Mouse (Mus musculus): ENCODE data around the gene Nfkbil1. TPM values are rescaled to one million over a fixed set of nuclear protein-coding genes. Genes with fewer than 3 reads are reported as not detected.
"Not testable (repeated sequence)": the region's sequence is repeated elsewhere in the genome, so short reads cannot be mapped to it uniquely, and the experiment has no call there.

The Nfkbil1 gene
- polyA plus RNA-seq, 2 experiments from 2014 or later, result 2.0 to 2.2 TPM

GRCm38 (mm10) chr17:35234903-35235302 is 689 bp downstream of the Nfkbil1 start:
- no peak for ATAC-seq

DNA sequence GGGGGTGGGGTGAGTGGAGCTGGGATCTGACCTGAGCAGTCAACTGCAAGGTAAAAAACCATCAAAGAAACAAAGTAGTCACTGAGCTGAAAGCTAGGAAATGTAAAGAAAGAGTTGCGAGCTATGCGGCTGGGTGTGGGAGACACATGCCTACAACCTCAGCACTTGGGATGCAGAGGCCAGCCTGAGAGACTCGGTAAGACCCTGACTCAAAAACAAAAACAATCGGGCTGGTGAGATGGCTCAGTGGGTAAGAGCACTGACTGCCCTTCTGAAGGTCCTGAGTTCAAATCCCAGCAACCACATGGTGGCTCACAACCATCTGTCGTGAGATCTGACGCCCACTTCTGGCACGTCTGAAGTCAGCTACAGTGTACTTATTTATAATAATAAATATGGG is 1.5 kb downstream of the Nfkbil1 start:
- ATAC-seq, result not testable (repeated sequence)

- no peak for ATAC-seq
Measured at GRCm38 (mm10) chr17:35233114-35233980, 2.2 kb downstream of the Nfkbil1 start, which contains the start of gene Atp6v1g2. Gene Atp6v1g2 (plus strand): TSS chr17:35233660.

GRCm38 (mm10) chr17:35232659-35233058 is 2.9 kb downstream of the Nfkbil1 start:
- peak; percentile 16 for ATAC-seq

- ATAC-seq, result no peak
Measured at GRCm38 (mm10) chr17:35232043-35232442, 3.5 kb downstream of the Nfkbil1 start.

DNA sequence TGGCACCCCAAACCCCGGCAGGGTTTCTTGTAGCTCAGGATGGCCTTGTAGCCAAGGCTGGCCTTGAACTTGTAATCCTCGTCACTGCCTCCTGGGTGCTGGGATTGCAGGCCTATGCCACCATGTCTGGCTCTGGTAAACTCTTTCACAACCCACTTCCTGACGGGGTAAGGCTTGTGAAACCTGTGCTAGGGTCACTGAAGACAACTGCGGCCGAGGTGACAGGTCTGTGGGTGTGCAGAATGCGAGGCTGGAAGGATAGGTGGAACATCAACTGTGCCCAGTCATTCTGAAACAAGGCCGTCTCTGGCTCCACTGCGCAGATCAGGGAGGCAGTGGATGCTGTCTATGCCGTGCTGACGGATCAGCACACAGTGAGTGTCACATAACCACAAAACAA is 4.6 kb downstream of the Nfkbil1 start:
- peak; percentile 50 for ATAC-seq

DNA sequence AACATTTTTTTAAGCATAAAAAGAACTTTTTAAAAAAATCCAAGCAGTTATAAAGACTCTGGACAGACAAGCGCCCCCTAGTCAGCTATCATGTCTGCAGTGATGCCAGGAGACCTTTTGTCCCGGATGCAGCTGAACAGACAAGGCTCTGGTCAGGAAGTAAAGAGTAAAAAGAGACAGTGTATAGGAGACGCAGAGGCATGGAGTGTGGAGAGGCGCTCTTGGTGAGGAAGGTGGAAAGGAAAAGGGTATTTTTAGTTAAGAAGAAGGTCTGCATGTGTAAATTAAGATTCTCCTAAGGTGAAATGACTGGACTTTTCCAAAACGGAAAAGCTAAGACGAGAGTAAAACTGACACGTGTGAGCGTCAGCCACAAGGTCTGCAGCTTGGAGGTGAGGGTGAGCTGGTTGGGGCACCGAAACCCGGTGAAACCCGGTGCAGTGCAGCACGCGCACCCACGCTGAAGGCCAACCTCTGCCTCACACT is 9.0 kb downstream of the Nfkbil1 start:
- ATAC-seq, result peak; percentile 49

DNA sequence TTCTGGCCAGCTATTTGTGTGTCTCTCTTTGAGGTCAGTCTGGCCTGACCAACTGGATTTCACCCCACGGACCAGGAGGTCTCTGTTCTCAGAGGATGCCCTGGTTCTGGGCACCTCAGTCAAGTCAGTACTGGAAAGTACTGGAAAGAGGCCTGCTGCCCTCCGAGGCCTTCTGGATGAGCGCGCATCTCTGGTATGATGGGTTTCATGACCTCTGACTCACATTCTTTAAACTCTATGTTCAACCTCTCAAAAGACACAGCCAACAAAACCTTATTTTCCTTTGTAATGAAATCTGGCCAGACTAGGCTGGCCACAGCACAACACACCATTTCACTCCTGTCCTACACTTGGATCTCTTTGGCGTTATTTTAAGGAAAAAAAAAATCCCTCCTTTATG is 10.1 kb downstream of the Nfkbil1 start:
- ATAC-seq, result no peak

DNA sequence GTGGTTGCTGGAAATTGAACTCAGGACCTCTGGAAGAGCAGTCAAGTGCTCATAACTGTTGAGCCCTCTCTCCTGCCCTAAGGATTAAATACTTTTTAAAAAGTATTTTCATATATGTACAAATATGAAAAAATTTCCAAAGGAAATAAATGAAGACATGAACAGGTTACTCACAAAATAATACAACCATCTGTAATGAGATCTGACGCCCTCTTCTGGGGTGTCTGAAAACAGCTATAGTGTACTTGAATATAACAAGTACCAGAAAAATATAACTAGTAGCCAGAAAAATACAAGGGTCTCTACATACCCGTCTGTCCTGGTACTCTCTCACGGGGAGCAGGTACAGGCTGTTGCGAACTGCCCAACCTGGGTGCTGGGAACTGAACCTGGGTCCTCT is 11.0 kb downstream of the Nfkbil1 start:
- ATAC-seq, result no peak

- ATAC-seq, result peak; percentile 9
Measured at GRCm38 (mm10) chr17:35222299-35222698, 13.3 kb downstream of the Nfkbil1 start.

DNA sequence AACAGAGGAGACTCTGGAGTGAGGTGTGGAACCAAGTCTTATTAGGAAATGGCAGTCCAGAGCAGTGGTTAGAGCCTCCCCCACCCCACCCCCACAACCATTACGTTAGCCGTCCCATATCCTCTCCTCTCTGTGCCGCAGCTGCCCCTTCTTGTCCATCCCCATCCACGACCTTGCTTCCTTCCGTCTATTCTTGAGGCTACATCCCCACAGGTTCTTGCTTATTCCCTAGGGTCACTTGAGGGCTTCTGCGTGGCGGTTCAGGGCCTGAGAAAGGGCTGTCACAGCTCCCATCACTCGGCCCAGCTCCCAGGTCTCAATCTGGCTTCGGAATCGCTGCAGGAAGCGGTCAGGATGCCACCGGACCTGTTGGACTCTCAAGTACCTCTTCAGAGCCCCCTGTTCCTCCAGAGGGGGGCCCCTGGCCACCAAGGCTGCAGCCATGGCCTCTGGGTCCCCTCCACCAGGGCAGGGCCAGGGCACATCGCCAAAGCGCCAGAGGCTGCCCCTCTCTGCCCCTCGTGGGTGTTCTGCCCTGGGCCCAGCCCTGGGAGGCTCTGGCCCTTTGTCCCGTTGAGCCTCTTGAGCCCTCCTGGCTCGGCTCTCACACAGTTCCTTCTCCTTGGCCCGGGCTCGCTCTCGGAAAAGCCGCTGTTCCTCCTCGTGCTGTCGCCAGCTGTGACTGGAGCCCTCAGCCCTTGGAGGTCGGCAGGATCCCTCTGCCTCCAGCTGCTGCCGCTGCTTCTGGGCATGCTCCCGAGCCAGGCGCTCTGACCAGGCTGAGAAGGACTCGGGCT is 15.2 kb downstream of the Nfkbil1 start, which contains the start of gene Gm16181:
TSS of gene Gm16181 (plus strand) at position 679 of the 797 bp plus-strand sequence.
- ATAC-seq, result no peak

GRCm38 (mm10) chr17:35219601-35220041 is 16.0 kb downstream of the Nfkbil1 start:
- peak; percentile 80 for ATAC-seq

DNA sequence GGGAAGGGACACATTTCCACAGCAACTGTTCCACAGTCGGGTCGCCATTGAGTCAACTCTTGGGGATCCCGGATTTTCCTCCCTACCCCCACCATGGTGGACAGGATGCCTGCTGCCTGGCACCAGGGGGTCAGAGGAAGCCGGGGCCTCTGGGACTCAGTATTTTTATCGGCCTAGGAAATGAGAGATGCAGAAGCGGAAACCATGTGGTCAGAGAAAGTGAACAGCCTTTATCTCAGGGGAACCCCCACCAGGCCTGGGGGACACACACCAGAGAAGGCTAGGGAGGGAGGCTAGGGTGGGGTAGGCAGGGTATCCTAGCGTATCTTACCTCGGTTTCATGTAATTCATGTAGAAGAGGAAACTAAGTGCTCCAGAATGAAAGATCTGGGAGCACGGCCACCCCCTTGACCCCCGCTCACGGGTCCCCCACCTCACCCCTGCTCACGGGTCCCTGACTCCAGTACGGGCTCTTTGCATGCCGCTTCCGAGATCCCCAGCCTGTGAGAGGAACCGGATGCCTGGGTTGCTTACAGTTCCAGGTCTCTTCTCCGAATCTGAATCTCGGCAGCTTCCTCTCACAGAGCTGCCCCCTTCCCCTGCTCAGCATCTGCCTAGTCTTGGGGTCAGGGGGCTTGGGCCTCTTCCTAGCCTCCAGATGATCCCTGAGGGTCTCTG is 16.9 kb downstream of the Nfkbil1 start:
- ATAC-seq, result peak; percentile 64

DNA sequence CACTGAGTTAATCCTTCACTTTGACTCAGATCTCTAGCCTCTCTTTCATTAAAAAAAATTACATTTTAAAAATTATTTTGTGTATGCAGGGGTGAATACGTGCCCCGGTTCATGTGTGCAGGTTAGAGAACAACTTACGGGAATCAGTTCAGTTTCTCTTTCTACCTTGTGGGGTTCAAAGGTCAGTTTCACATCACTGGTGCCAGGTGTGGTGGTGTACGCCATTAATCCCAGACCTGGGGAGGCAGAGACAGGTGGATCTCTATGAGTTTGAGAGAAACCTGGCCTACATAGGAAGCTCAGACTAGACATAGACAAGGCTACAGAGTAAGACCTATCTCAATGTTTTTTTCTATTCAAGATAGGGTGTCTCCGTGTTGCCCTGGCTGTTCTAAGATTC is 22.5 kb downstream of the Nfkbil1 start:
- ATAC-seq, result no peak

DNA sequence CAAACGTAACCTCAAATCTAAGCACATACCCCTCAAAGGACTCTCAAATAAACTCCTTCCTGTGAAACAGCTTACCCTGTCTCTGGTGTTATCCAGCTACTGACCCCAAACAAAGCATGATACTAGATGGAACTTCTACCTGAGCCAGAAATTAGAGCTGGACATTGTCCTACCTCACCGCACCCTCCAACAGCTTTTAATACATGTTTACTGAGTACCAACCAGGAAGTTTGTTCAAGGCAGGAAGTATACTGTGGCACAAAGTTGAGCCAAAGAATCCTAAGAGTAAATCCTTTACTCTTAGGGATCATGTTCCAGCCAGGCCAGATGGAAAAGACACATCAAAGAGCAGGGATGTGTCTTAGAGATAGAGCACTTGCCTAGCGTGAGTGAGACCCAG is 25.0 kb downstream of the Nfkbil1 start:
- peak; percentile 8 for ATAC-seq

DNA sequence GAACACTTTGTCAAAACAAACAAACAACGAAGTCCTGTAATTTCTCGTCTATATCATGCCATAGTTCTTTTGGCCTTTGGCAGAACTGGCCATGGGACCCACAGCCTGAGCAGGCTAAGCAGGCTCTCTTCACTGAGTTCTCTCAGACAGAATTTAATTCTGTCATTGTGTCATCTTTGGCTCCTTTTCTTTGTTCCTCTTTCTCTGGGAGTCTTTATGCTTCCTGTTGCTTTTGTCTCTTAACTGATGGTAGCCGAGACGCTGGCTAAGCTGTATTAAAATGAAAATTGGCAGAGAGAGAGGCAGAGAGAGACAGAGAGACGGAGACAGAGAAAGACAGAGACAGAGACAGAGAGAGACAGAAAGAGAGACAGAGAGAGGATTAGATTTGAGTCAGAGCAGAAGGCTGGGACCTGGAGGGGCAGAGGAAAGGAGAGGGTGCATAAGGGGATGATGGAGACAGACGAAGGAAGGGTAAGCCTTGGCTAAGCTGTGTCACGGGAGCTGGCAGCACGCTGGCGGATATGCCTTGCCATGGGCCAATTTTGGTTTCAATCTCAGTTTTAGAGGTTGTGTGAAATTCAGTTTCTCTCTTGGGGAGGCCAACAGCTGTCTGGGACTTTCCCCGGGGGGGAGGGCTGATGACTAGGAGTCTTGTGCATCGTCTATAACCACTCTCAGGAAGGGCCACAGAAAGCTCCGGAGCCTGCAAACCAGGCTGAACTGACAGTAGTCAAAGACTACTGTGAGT is 25.6 kb downstream of the Nfkbil1 start:
- peak; percentile 92 for ATAC-seq

- no peak for ATAC-seq
Measured at GRCm38 (mm10) chr17:35205380-35205769, 30.2 kb downstream of the Nfkbil1 start.

DNA sequence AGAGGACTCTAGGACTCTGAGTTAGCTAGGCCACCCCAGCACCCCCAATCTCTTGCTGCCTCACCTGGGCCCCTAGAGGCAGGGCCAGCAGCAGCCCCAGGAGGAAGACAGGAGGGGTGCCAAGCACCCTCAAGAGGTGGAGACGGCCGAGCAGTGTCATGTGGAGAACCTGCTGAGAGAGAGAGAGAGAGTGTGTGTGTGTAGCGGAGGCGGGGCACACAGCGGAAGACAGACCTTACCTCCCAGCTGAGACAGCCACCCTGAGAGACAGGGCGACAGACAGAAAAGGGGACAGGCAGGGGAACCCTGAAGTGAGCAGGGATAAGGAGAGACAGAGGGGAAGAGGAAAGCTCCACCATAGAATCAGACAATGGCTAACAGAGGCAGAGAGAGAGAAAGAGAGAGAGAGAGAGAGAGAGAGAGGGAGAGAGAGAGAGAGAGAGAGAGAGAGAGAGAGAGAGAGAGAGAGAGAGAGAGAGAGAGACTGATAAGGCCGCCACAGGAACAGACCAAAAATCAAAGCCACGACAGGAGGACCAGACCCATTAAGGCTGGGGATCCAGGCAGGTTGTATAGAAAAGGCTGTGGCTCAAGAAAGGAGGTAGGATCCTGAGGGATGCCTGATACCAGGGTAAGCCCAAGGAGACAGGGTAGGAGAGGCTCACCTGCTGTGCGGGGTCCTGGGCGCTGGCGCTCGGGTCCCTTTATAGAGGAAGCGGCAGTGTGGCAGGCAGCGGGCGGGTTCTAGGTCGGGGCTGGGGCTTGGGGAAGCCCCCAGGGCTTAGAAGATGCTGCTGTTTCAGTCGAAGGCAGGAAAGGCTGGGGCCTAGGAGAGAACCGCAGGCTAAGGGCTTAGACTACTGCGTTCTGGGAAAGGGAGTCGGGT is 30.9 kb downstream of the Nfkbil1 start, which contains the start of gene Lta:
TSS of gene Lta (minus strand) at position 858 of the 886 bp plus-strand sequence.
- peak; percentile 66 for ATAC-seq

DNA sequence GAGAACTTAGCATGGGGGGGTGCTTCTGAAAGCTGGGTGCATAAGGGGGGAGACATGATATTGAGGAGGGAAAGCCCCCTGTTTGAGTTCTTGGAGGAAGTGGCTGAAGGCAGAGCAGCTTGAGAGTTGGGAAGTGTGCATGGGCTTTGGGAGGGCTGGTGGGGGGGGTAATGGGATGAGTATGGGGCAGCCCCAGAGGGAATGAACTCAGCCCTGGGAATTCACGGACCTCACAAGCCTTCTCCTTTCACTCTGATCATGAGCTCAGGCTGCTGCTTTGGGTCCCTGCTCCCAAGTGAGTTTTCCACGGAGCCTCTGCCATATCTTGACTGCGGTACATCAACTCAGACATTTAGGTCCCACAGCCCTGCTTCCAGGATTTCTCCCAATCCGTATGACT is 33.1 kb downstream of the Nfkbil1 start:
- no peak for ATAC-seq

- peak; percentile 23 for ATAC-seq
Measured at GRCm38 (mm10) chr17:35201787-35202186, 33.8 kb downstream of the Nfkbil1 start, which contains the start of gene Tnf. Gene Tnf (minus strand): TSS chr17:35202007.

DNA sequence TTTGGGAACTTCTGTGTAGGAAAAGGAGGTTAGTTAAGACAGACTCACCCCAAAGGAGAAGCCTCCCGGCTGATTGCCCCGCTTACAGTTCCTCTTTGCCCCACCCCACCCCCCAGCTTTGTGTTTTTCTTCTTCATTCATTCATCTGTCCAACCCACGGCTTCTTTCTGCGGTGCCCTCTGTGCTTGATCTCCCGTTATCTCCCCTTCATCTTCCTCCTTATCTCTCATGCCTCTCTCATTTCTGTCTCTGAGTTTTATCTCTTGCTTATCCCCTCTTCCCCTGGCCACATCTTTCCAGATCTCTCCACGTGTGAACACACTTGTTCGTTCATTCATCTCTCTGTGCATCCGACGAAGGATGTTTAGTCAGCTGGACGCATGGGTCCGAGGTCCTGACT is 34.5 kb downstream of the Nfkbil1 start:
- no peak for ATAC-seq

All from CD4-positive, CD25-positive, alpha-beta regulatory T cell, adult 4 months (primary cell).